Mouse (Mus musculus): ENCODE data around the gene Cdc37l1.

DNA sequence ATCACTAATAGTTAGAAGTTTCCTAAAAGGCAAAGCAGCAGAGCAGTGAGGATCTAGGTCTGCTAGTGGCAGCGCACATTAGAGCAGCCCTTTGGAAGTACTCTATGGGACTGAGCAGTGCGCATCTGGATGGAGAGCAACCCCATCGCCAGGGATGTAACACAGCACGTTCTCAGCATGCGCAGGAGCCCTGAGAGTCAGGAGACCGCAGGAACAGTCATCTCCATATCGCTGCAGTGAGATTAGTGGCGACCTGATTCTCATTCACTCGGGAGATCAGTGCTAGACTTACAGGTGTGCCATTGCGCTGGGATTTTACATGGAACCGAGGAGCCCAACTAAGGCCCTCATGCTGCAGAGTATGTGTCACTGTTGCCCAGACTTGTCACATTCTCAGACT is 18.9 kb downstream of the Cdc37l1 start:
- TF ChIP-seq CTCF (IDR thresholded peaks at IDR 0.05; ENCODE audit: low read depth) (no peak), EP300 (IDR thresholded peaks at IDR 0.05; ENCODE audit: low read depth) (no peak)

All from heart, postnatal 0 days (tissue).